Mouse (Mus musculus) midbrain, embryonic 14.5 days (tissue): ENCODE data around the gene Nudt4. TPM values are rescaled to one million over a fixed set of nuclear protein-coding genes. Genes with fewer than 3 reads are reported as not detected.

Source experiments
- ATAC-seq: fragments of 200-750 bp; cut with Nextera tagmentation; 2 replicates; pipeline ENCODE4 v1.8.0; 2017; ENCODE audit warnings: moderate number of reproducible peaks, moderate library complexity; ENCODE audit not compliant: low FRiP score, low TSS enrichment
- DNase-seq: peaks from one replicate; pipeline ENCODE4 v3.0.0-alpha.2; 2015
- H3K27ac ChIP-seq: fragments of 300-500 bp; sonication (generic); replicated peaks from 2 replicates; pipeline ENCODE4 v1.5.1; 2014; ENCODE audit warnings: mild to moderate bottlenecking, low read depth, low read length, moderate library complexity
- H3K27me3 ChIP-seq: fragments of 300-500 bp; sonication (generic); 2 replicates; pipeline ENCODE4 v1.6.1; 2014; ENCODE audit warnings: low read length, control low read depth, mixed read lengths; ENCODE audit not compliant: control insufficient read depth, insufficient read depth
- H3K36me3 ChIP-seq: fragments of 300-500 bp; sonication (generic); 2 replicates; pipeline ENCODE4 v1.6.1; 2014; ENCODE audit warnings: low read length, control low read depth; ENCODE audit not compliant: control insufficient read depth, insufficient read depth
- H3K4me1 ChIP-seq: fragments of 300-500 bp; sonication (generic); 2 replicates; pipeline ENCODE4 v1.6.1; 2014; ENCODE audit warnings: mild to moderate bottlenecking, antibody characterized with exemption, low read length, control low read depth; ENCODE audit not compliant: control insufficient read depth, insufficient read depth
- H3K4me2 ChIP-seq: fragments of 300-500 bp; sonication (generic); 2 replicates; pipeline ENCODE4 v1.6.1; 2014; ENCODE audit warnings: mild to moderate bottlenecking, low read length, moderate library complexity
- H3K4me3 ChIP-seq: fragments of 300-500 bp; sonication (generic); replicated peaks from 2 replicates; pipeline ENCODE4 v1.5.1; 2014; ENCODE audit warnings: low read depth, low read length
- H3K9ac ChIP-seq: fragments of 300-500 bp; sonication (generic); replicated peaks from 2 replicates; pipeline ENCODE4 v1.6.1; 2014; ENCODE audit warnings: mild to moderate bottlenecking, low read length, moderate library complexity
- H3K9me3 ChIP-seq: fragments of 300-500 bp; sonication (generic); 2 replicates; pipeline ENCODE4 v1.6.1; 2016; ENCODE audit warnings: low read length, control low read depth, mixed read lengths; ENCODE audit not compliant: control insufficient read depth
- WGBS: fragments of 180-500 bp; shearing (Covaris S2); extraction: QIAGEN DNeasy Blood & Tissue Kit; methylation state at CpG from one replicate; pipeline ENCODE4 v1.1.7; 2014; 5-methylcytosine and 5-hydroxymethylcytosine counted together
- polyA plus RNA-seq: library from polyadenylated mRNA; unstranded; fragments of >200 nt; fragmentation: Nextera tagmentation; extraction: Ambion mirVana; gene quantifications from 2 replicates; pipeline ENCODE4 v1.2.1, GENCODE M21; 2014

Nudt4 gene
- polyA plus RNA-seq, 1 experiment from 2014 or later, result 80.0 TPM

DNA sequence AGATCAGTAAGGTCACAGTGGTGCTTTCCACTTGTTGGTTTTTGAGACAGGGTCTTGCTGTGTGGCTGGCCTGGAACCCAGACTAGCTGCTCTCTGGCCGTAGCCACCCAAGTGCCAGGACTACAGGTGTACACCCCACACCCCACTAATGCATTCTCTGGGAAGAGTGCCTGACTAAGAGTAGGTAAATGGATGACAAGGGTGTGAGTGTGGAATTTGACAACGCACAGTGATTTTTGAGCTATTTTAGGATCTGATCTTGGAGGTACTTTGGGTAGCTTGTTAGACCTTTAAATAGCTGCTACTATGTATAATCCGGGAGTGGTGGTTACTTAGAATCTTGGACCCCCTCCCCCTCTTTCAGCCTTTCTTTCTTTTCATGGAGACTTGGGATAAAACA, 24.7 kb downstream of the Nudt4 start:
- no peaks in the 10 kb centered on the region for H3K4me1 ChIP-seq
- no peak overlapping the region for H3K4me2 ChIP-seq
- H3K4me3 ChIP-seq, result no peak overlapping the region
- ATAC-seq (no peak), DNase-seq (no peak)
- H3K9ac ChIP-seq, result no peak overlapping the region
- 89% methylated on average over 3 of the region's 3 CpGs for WGBS
- no peak overlapping the region for H3K27ac ChIP-seq
- no peaks in the 10 kb centered on the region for H3K27me3 ChIP-seq
- no peaks in the 10 kb centered on the region for H3K9me3 ChIP-seq
- H3K36me3 ChIP-seq, result peaks cover 7% of the 10 kb centered on the region

- no peak overlapping the region for H3K27ac ChIP-seq
Observed at GRCm38 (mm10) chr10:95536222-95536541, 27.8 kb downstream of the Nudt4 start.

GRCm38 (mm10) chr10:95535399-95536221, 28.3 kb downstream of the Nudt4 start:
- 96% methylated on average over 7 of the region's 8 CpGs for WGBS
- DNase-seq, result no peak
- no peaks in the 10 kb centered on the region for H3K9me3 ChIP-seq

More at GRCm38 (mm10) chr10:95536222-95536541, 27.8 kb downstream of the Nudt4 start:
- Histone ChIP-seq H3K9me3 (no peaks in the 10 kb centered on the region), H3K4me2 (no peak overlapping the region), H3K9ac (no peak overlapping the region), H3K4me1 (no peaks in the 10 kb centered on the region), H3K36me3 (no peaks in the 10 kb centered on the region), H3K27me3 (no peaks in the 10 kb centered on the region), H3K4me3 (no peak overlapping the region)
- ATAC-seq (no peak), DNase-seq (no peak)
- 91% methylated on average over 6 of the region's 6 CpGs for WGBS

GRCm38 (mm10) chr10:95533382-95533781, 30.6 kb downstream of the Nudt4 start:
- DNase-seq (no peak), ATAC-seq (no peak)
- no peaks in the 10 kb centered on the region for H3K36me3 ChIP-seq
- H3K9me3 ChIP-seq, result no peaks in the 10 kb centered on the region
- no peak overlapping the region for H3K4me3 ChIP-seq
- no peak overlapping the region for H3K4me2 ChIP-seq
- H3K27me3 ChIP-seq, result no peaks in the 10 kb centered on the region
- no peak overlapping the region for H3K9ac ChIP-seq
- 93% methylated on average over 7 of the region's 7 CpGs for WGBS
- H3K27ac ChIP-seq, result no peak overlapping the region
- 0 out of 2 replicates have a peak, but pooled peaks cover 3% of the 10 kb centered on the region for H3K4me1 ChIP-seq

More at GRCm38 (mm10) chr10:95535399-95536221, 28.3 kb downstream of the Nudt4 start:
- Histone ChIP-seq H3K4me1 (no peaks in the 10 kb centered on the region), H3K4me2 (no peak overlapping the region), H3K9ac (no peak overlapping the region), H3K4me3 (no peak overlapping the region), H3K27ac (no peak overlapping the region), H3K27me3 (no peaks in the 10 kb centered on the region), H3K36me3 (no peaks in the 10 kb centered on the region)
- ATAC-seq, result no peak

DNA sequence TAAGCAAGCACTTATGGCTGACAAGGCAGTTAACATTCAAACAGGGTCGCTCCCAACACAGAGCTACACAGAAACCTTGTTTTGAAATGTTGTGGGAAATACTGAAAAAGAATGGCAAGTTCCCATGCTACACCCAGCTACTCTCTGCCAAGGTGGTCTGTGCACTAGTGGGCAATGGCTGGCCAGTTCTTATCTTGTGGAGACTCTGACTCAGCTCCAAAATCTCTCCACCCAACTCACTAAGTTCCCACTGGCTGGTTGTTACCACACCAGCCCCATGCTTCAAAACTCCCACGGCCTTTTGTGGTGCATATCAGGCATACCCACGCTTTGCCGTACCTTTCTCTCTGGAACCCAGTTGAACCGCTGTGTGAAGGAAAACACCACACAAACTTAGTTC, 31.0 kb downstream of the Nudt4 start:
- H3K27ac ChIP-seq, result no peak overlapping the region
- 0 out of 2 replicates have a peak, but pooled peaks cover 3% of the 10 kb centered on the region for H3K4me1 ChIP-seq
- H3K27me3 ChIP-seq, result no peaks in the 10 kb centered on the region
- no peak overlapping the region for H3K4me2 ChIP-seq
- DNase-seq, result no peak
- H3K4me3 ChIP-seq, result no peak overlapping the region
- no peak for ATAC-seq
- no peaks in the 10 kb centered on the region for H3K36me3 ChIP-seq
- WGBS, result 96% methylated on average over 5 of the region's 5 CpGs
- no peaks in the 10 kb centered on the region for H3K9me3 ChIP-seq
- no peak overlapping the region for H3K9ac ChIP-seq

DNA sequence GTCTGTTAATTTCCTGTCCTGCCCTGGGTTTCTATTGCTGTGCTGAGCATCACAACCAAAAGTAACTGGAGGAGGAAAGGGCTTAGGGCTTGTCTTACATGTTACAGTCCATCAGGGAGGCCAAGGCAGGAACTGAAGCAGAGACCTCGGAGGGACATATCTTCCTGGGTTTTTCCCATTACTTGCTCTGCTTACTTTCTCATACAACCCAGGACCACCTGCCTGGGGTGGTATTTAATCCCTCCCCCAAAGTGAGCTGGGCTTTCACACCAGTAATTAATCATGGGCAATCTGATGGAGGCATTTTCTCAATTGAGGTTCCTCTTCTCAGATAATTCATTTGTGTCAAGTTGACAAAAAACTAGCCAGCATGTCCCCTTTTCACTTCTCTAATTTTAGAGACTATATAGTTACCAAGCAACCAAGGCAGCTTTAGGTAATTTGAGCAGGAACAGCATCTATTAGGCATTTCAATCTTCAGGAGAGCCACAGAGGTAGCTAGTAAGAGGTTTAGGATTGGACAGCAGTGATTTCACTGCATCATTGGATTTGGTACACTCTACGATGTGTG, 33.3 kb downstream of the Nudt4 start:
- no peak overlapping the region for H3K27ac ChIP-seq
- no peaks in the 10 kb centered on the region for H3K27me3 ChIP-seq
- WGBS, result 78% methylated on average over 2 of the region's 2 CpGs
- H3K9ac ChIP-seq, result no peak overlapping the region
- ATAC-seq (no peak), DNase-seq (no peak)
- 0 out of 2 replicates have a peak, but pooled peaks cover 3% of the 10 kb centered on the region for H3K4me1 ChIP-seq
- no peak overlapping the region for H3K4me2 ChIP-seq
- no peak overlapping the region for H3K4me3 ChIP-seq
- no peaks in the 10 kb centered on the region for H3K36me3 ChIP-seq
- H3K9me3 ChIP-seq, result no peaks in the 10 kb centered on the region

DNA sequence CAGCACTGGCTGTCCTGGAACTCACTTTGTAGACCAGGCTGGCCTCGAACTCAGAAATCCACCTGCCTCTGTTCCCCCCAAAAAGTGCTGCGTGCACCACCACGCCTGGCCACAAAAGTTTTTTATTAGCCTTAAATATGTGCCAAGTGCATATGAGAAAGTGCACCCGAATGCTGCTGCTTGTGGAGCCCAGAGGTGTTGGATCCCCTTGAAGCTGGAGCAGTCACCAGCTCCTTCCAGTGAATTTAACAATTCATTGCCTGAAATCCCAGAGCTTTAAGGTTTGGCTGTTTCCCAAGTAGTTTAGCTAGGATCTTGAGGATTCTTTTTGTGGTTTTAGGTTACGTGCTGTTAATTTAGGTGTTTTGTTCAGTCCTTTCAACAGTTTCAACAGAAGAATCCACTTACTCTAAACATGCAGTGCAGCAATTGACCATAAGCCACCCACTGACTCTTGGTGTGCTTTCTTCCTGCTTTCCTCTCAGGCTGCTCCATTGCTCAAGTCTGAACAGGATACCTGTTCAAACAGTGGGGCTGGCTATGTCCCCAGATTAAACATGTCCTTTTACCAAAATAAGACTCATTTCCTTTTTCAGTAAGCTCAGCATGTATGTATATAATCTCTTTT, 37.3 kb downstream of the Nudt4 start:
- Histone ChIP-seq H3K9me3 (no peaks in the 10 kb centered on the region), H3K9ac (no peak overlapping the region), H3K27ac (no peak overlapping the region), H3K4me3 (no peak overlapping the region), H3K27me3 (no peaks in the 10 kb centered on the region), H3K4me2 (no peak overlapping the region), H3K4me1 (0 out of 2 replicates have a peak, but pooled peaks cover 3% of the 10 kb centered on the region), H3K36me3 (no peaks in the 10 kb centered on the region)
- DNase-seq (no peak), ATAC-seq (no peak)
- 89% methylated on average over 5 of the region's 5 CpGs for WGBS

DNA sequence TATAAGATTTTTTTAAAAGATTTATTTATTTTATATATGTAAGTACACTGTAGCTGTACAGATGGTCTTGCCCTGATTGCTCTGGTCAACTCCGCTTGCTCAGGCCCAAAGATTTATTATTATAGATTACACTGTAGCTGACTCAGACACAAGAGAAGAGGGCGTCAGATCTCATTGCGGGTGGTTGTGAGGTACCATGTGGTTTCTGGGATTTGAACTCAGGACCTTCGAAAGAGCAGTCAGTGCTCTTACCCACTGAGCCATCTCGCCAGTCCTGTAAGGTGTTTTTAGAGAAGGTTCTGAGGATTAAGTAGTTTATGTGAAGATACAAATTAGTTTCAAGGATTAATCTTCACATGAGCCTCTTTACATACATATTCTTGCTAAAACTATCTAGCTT, 38.1 kb downstream of the Nudt4 start:
- Histone ChIP-seq H3K27ac (no peak overlapping the region), H3K4me1 (0 out of 2 replicates have a peak, but pooled peaks cover 3% of the 10 kb centered on the region), H3K9me3 (no peaks in the 10 kb centered on the region), H3K4me3 (no peak overlapping the region), H3K9ac (no peak overlapping the region), H3K27me3 (no peaks in the 10 kb centered on the region), H3K4me2 (no peak overlapping the region), H3K36me3 (no peaks in the 10 kb centered on the region)
- WGBS, result 98% methylated on average over 5 of the region's 5 CpGs
- DNase-seq (no peak), ATAC-seq (no peak)
